Mouse (Mus musculus) kidney, adult 11 months (tissue): ENCODE measurements at regions not wholly inside any gene's neighbourhood (a gene's known extent, or its start where the extent isn't known, plus 50 kb on each side); places are given as distances from the start of the nearest gene placed in this dataset.

ENCODE experiments used
- DNase-seq: peaks from one replicate; pipeline ENCODE4 v3.0.0; 2022

DNA sequence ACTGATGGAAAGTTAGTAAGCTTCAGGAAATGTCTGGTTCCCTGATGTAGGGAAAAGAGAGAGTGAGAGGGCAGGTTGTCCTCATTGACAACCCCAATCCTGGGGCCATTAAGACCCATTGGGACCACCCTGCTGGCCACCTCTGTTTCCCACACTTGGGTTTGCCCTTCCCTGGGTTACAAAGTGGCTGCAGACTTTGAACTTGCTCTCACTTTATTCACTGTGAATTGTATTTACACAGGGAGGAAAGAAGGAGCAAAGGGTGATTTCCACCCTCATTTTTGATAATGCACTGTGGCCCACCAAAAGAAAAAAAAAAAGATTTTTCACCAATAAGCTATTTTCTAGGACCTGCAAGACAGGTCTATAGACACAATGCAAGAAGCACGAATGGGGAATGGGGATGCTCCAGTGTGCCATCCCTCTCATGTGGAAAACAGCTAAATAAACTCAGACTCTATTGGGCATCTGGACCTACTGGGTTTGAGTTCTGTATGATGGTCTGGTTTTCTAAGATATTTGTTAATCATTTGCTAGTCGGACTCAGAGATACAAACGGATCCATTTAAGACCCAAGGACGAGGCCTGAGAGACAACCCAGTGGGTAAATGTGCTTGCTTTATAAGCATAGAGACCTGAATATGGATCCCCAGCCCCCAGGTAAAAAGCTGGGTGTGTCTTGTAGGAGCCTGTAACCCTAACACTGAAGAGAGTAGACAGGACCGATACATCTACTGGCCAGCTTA is 50.2 kb upstream of the Ttc29 start:
- no peak for DNase-seq
